Mouse (Mus musculus): Measurements from ENCODE around the gene Zbtb2.
"Not testable (repeated sequence)": the region's sequence is repeated elsewhere in the genome, so short reads cannot be mapped to it uniquely, and the experiment has no call there.

Gene Zbtb2

GRCm38 (mm10) chr10:4387701-4388383 is at the start of gene Zbtb2:
TSS of gene Zbtb2 (minus strand) at chr10:4388108.
- peak; percentile 39 to 62 for DNase-seq (ENCODE audit: low spot score in 2 of 2)

- no peak for DNase-seq (ENCODE audit: low spot score in 2 of 2)
Measured at GRCm38 (mm10) chr10:4435416-4435815, 47.5 kb upstream of the Zbtb2 start.

- DNase-seq (ENCODE audit: low spot score in 2 of 2): not testable (repeated sequence)
Measured at GRCm38 (mm10) chr10:4433871-4434270, 46.0 kb upstream of the Zbtb2 start.

- no peak for DNase-seq (ENCODE audit: low spot score in 2 of 2)
Measured at GRCm38 (mm10) chr10:4432996-4433755, 45.3 kb upstream of the Zbtb2 start.

GRCm38 (mm10) chr10:4432123-4432931 is 44.4 kb upstream of the Zbtb2 start, which contains the start of the genes Rmnd1 and Armt1:
TSS of gene Rmnd1 (minus strand) at chr10:4432388.
TSS of gene Armt1 (plus strand) at chr10:4432467.
- DNase-seq (ENCODE audit: low spot score in 2 of 2): peak; percentile 91 to 96

GRCm38 (mm10) chr10:4431746-4432122 is 43.8 kb upstream of the Zbtb2 start:
- DNase-seq (ENCODE audit: low spot score in 2 of 2): no peak

GRCm38 (mm10) chr10:4430826-4431225 is 42.9 kb upstream of the Zbtb2 start:
- peak in 1 of 2 experiments; percentile 26 for DNase-seq (ENCODE audit: low spot score in 2 of 2)

GRCm38 (mm10) chr10:4430399-4430798 is 42.5 kb upstream of the Zbtb2 start:
- no peak for DNase-seq (ENCODE audit: low spot score in 2 of 2)

- no peak for DNase-seq (ENCODE audit: low spot score in 2 of 2)
Measured at GRCm38 (mm10) chr10:4425245-4425644, 37.3 kb upstream of the Zbtb2 start.

- no peak for DNase-seq (ENCODE audit: low spot score in 2 of 2)
Measured at GRCm38 (mm10) chr10:4407191-4407590, 19.3 kb upstream of the Zbtb2 start.

- no peak for DNase-seq (ENCODE audit: low spot score in 2 of 2)
Measured at GRCm38 (mm10) chr10:4405511-4405910, 17.6 kb upstream of the Zbtb2 start.

GRCm38 (mm10) chr10:4404895-4405491 is 17.1 kb upstream of the Zbtb2 start:
- peak in 1 of 2 experiments; percentile 53 for DNase-seq (ENCODE audit: low spot score in 2 of 2)

GRCm38 (mm10) chr10:4398058-4398457 is 10.2 kb upstream of the Zbtb2 start:
- DNase-seq (ENCODE audit: low spot score in 2 of 2): no peak

- DNase-seq (ENCODE audit: low spot score in 2 of 2): no peak
Measured at GRCm38 (mm10) chr10:4395321-4395720, 7.4 kb upstream of the Zbtb2 start.

- no peak for DNase-seq (ENCODE audit: low spot score in 2 of 2)
Measured at GRCm38 (mm10) chr10:4391851-4392250, 3.9 kb upstream of the Zbtb2 start.

GRCm38 (mm10) chr10:4391076-4391475 is 3.2 kb upstream of the Zbtb2 start:
- DNase-seq (ENCODE audit: low spot score in 2 of 2): no peak

- DNase-seq (ENCODE audit: low spot score in 2 of 2): no peak
Measured at GRCm38 (mm10) chr10:4390550-4390949, 2.6 kb upstream of the Zbtb2 start.

- DNase-seq (ENCODE audit: low spot score in 2 of 2): no peak
Measured at GRCm38 (mm10) chr10:4389461-4390112, 1.7 kb upstream of the Zbtb2 start.

GRCm38 (mm10) chr10:4389036-4389435 is 1.1 kb upstream of the Zbtb2 start:
- DNase-seq (ENCODE audit: low spot score in 2 of 2): no peak

GRCm38 (mm10) chr10:4388384-4388745 is 457 bp upstream of the Zbtb2 start:
- DNase-seq (ENCODE audit: low spot score in 2 of 2): no peak
